Mouse (Mus musculus): ENCODE measurements around the gene Cdc27.
"Not testable (repeated sequence)": the region's sequence is repeated elsewhere in the genome, so short reads cannot be mapped to it uniquely, and the experiment has no call there.

Cdc27 gene

DNA sequence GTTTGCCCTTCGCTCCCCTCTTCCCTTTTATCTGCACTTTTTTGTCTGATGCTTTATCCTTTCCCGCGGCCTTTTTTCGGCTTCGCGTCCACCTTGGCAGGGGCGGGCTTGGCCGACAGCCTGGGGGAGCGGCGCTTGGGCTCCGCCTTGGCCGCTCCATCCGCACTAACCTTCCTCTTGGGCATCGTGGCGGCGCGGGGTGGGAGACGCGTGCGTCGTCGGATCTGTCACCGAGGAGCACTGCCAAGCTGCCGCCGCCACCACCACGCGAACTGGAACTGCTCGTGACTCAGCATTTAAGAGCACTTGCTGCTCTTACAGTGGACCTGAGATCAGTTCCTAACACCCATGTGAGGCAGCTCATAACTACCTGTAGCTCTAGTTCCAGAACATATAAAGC lies 21.0 kb upstream of the Cdc27 start:
- in situ Hi-C loops (cut with MboI, MseI) = loop anchor here (25.0 kb wide), 1 partner anchor 541 kb away; no protein-coding TSS in a partner anchor

DNA sequence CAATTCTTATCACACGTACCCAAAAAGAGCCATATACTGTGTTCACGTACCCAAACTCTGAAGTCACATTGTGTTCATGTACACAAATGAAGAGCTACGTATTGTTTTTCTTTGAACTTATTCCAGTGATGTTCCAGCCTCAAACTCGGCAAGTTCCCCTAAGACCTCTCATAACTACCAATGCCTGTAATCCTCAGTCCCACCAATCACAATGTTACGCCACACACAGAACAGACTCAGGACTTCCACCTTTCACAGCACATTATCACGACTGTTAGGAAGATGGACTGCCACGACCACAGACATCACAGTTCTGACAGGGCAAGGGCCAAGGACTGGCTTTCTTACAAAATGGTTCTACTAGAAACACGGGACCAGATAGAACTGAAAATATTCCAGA lies 20.1 kb upstream of the Cdc27 start:
- in situ Hi-C loops (cut with MboI, MseI) = loop anchor here (25.0 kb wide), 1 partner anchor 542 kb away; no protein-coding TSS in a partner anchor

DNA sequence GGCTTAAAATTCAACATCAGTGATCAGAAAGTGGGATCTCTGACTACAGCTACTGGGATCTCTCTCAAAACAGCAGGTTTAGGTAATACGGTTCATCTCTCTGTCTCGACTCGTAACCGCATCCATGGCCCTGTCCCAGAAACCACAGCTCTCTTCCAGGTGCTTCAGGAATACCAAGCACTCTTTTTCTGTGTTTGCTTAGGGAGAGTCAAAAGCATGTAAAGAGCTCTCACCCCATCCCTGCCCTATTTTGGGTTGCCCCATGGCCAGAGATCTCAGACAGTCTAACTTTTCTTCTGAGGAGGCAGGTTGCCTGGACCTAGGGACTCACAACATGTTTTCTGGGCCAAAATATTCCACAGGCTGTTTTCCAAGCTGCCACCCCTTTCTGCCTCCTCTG lies 17.9 kb upstream of the Cdc27 start:
- in situ Hi-C loops (cut with MboI, MseI) = loop anchor here (25.0 kb wide), 1 partner anchor 544 kb away; no protein-coding TSS in a partner anchor

DNA sequence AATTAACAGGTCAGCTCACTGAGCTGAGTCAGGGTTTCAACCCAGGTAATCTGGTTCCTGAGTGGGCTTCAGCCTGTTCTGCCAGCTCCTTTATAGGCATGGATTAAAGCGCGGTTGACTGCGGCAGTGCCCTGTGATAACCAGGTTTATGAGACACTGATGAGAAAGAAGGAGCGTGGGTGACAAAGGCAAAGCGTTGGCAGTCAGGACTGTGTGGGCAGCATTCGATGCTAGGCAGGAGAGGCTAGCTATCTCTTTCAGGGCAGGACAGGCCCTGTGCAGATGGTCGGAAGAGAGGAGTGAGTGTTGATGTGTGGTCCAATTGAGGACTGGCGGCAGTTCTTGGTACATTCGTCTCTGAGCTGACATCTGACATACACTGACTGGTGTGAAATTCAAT lies 17.3 kb upstream of the Cdc27 start:
- in situ Hi-C loops (cut with MboI, MseI) = loop anchor here (25.0 kb wide), 1 partner anchor 545 kb away; no protein-coding TSS in a partner anchor

DNA sequence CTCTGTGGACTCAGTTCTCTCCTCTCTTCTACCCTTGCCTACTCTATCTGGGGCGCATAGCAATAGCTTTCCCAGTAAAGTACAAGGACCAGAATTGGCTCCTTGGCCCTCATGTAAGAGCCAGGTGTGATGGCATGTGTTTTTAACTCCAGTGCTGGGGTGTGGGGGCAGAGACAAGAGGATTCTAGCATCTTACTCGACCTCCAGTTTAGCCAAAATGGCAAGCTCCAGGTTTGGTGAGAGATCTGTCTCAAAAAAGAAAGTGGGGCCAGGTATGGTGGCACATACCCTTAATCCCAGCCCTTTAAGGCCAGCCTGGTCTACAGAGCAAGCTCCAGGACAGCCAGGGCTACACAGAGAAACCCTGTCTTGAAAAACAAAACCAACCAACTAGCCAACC lies 16.4 kb upstream of the Cdc27 start:
- in situ Hi-C loops (cut with MboI, MseI) = loop anchor here (25.0 kb wide), 1 partner anchor 546 kb away; no protein-coding TSS in a partner anchor

DNA sequence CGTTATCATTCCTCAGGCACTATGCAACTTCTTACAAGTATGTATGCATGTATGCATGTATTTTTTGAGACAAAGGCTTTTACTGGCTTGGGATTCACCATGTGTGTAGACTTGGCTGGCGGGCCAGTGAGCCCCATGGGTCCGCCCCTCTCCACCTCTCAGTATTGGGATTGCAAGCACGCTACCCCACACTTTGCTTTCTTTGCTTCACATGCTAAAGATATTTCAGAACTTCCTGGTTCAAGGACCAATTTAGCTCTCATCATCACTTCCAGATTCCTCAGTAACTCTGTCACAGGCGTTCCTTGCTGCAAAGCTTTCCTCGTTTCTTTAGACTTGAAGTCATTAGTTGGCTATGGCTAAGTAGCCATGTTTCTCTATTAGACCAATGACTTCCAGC lies 15.7 kb upstream of the Cdc27 start:
- in situ Hi-C loops (cut with MboI, MseI) = loop anchor here (25.0 kb wide), 1 partner anchor 546 kb away; no protein-coding TSS in a partner anchor

DNA sequence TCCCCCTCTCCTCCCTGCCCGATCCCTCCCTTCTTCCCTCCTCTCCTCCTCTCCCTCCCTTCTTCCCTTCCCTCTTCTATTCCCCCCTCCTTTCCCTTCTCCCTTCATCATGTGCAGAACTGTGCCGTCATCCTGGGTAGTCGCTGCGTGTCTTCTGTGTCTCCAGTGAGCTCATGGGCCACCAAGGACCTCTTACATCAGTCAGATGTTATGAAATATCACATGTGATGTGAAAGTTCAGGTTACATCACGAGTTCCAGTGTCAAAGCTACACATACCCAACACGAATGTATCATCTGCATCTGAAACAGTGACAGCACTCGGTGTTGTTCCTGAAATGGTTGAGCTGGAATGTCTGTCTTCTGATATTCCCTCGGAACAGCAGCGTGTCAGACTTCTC lies 14.8 kb upstream of the Cdc27 start:
- in situ Hi-C loops (cut with MboI, MseI) = loop anchor here (25.0 kb wide), 1 partner anchor 547 kb away; no protein-coding TSS in a partner anchor

DNA sequence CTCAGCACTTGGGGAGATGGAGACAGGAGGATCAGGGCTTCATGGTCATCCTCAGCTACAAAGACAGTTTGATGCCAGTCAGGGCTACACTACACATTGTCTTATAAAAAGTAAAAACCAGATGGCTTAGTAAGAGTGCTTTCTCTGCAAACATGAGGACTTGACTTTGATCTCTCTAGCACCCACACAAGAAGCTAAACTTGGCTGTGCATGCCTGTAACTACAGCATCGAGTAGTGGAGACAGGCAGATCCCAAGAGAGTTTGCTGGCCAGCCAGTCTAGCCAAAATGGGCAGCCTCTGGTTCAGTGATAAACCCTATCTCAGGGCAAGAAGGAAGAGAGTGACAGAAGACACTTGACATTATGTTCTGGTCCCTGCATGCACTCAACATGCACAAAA lies 13.1 kb upstream of the Cdc27 start:
- in situ Hi-C loops (cut with MboI, MseI) = loop anchor here (25.0 kb wide), 1 partner anchor 549 kb away; no protein-coding TSS in a partner anchor

DNA sequence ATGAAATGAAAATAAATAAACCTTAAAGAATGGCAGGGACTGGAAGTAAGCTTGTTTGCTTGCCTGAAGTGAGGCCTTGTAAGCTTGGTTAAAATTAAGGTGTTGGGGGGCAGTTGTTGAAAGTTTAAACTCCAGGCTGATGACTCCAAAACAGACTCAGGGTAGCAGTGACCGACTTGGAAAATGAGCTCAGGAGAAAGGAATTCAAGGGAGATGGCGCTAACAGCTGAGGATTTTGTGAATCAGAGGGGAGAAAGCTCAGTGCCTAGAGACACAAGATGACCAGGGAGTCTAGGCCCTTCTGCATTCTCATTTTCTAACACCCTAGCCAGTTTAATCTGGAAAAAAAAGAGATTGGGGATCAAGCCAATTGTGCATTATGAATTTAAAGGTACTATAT lies 10.6 kb upstream of the Cdc27 start:
- in situ Hi-C loops (cut with MboI, MseI) = loop anchor here (25.0 kb wide), 1 partner anchor 551 kb away; no protein-coding TSS in a partner anchor

DNA sequence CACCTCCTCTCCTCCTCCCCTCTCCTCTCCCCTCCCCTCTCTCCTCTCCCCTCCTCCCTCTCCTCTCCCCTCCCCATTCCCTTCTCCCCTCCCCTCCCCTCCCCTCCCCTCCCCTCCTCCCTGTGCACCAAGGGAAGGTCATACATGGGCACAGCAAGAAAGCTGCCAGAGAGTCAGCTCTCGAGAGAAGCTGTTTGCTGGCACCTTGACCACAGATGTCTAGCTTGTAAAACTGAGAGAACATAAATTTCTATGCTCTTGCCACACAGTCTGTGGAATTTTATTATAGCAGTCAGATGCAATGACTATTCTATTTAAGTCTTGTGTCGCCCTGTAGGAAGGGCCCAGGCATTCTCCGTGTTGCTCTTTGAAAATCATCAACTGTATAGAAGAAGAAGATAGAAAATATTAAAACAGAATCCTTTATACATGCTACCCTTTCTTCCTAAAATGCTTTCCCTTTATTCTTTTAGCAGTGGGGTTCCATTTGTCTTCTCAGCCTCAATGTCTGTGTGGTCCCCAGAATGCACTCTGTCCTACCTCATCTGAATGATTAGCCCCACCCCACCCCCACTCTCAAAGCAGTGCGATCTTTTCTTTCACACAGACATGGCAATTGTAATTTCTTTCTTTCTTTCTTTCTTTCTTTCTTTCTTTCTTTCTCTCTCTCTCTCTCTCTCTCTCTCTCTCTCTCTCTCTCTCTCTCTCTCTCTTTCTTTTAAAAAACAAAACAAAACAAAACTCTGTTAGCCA lies 8.4 kb upstream of the Cdc27 start:
- in situ Hi-C loops (cut with MboI, MseI) = loop anchor here (25.0 kb wide), 1 partner anchor 553 kb away; no protein-coding TSS in a partner anchor

DNA sequence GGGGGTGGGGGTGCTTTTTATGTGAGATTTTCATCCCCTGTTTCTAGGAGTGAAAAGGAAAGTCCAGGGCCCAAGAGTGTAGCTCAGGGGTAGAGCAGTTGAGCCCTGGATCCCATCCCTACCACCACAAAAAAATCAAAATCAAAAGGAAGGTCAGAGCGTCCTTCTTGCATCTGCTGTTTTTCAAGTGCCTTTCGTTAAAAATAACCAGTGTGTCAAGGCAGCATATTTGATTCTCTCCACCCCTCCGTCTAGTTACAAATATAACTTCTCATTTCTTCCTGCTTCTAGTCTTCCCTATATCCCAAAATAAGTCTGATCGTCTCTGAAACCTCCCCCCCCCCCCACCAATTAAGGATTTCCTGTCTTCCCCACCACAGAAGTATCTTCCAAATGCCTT lies 7.6 kb upstream of the Cdc27 start:
- in situ Hi-C loops (cut with MboI, MseI) = loop anchor here (25.0 kb wide), 1 partner anchor 554 kb away; no protein-coding TSS in a partner anchor

DNA sequence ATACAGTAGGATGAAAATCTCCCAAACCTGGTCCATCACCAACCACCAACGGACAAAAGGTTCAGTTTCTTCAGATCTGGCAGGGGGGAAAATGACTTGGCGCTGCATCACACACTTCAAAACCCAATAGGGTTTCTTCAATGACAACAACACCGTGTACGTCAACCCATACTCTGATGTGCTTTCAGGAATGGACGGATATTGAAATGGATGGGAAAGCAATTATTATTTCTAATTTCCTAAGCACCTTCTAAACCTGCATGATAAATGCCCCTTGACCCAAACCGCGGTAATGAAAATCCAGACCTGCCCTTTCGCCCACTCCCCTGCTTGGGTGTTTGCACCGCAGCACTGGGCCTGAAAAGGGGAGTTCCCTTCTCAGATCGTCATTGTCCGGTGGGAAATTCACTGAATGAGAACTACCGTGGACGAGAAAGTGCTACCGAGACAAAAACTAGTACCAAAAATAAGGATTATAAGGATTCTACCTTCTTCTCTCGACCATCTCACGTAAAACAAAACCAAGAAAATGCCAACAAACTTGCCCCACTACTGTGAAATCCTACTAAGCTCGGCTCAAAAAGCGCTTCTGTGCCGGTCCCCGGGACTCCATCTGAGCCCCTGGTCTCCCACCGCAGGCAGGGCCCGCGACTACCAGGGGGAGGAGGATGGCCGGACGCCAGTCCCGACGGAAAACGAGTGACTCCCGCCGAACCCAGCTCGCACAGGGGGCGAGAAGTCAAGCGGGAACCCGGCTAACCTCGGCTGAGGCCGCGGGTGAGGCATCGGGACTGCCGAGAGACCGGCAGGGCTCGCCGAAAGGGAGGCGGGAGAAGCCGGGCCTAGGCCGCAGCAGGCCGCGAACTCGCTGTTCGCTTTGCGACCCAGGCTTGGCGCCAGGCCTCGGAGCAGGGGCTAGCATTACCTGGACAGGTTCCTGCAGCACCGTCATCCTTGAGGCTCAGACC lies 698 bp downstream of the Cdc27 start:
- in situ Hi-C loops (cut with MboI, MseI) = loop anchor here (25.0 kb wide), 1 partner anchor 563 kb away; no protein-coding TSS in a partner anchor

DNA sequence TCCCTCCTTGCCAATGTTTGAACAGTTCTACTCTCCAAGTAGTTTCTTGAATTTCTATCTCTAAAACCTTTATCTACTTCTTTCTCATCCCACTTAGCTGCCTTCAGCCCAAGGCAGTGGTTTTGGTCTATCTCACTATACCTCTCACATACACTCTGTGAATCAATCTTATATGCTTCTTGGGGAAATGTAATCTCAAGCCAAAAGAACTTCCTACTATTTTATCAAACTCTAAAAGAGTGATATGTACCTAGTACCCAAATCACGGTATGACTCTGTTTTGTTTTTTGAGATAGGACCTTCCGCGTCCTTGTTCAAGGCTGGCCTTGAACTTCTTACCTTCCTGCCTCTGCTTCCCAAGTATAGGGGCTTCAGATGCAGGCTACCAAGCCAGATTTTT lies 2.9 kb downstream of the Cdc27 start:
- in situ Hi-C loops (cut with MboI, MseI) = no loop called here

DNA sequence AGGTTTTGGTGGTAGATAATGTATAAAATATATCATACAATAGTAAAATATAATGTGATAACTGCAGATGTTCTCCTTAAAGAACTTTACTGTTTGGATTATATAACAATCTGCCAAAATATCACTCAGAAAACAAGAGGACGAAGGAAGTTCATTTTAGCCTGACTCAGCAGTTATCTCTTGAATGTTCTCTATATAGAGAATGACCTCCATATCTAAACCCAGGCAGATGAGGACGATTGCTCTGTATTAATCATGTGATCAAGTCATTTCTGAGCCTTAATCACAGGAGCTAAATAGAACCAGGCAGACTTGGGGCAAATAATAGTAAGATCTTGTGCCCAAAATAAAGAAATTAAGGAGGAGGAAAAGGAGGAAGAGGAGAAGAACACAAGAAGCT lies 5.9 kb downstream of the Cdc27 start:
- in situ Hi-C loops (cut with MboI, MseI) = no loop called here

DNA sequence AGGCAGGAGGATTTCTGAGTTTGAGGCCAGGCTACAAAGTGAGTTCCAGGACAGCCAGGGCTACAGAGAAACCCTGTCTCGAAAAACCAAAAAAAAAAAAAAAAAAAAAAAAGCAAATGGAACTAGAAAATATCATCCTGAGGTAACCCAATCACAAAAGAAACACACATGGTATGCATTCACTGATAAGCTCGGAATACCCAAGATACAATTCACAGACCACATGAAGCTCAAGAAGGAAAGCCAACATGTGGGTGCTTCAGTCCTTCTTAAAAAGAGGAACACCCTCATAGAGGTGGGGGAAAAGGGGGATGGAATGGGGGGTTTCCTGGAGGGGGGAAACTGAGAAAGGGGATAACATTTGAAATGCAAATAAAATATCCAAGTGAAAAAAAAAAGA lies 7.1 kb downstream of the Cdc27 start:
- in situ Hi-C loops (cut with MboI, MseI) = not testable (repeated sequence)

DNA sequence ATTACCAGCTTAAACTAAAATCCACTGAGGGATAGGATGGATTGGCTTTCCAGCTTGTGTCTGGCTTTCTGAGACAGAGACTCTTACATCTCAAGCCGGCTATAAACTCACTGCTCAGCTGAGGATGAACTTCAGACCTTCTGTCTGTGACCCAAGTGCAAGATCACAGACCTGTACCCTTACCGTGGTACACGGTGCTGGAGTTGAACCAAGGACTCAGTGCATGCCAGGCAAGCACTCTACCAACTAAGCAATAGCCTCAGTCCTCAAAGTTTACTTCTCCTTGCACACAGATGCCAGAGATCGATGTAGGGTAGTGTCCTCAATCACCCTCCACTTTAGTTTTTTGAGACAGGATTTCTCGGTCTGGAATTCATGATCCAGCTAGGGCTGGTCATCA lies 10.6 kb downstream of the Cdc27 start:
- in situ Hi-C loops (cut with MboI, MseI) = no loop called here

DNA sequence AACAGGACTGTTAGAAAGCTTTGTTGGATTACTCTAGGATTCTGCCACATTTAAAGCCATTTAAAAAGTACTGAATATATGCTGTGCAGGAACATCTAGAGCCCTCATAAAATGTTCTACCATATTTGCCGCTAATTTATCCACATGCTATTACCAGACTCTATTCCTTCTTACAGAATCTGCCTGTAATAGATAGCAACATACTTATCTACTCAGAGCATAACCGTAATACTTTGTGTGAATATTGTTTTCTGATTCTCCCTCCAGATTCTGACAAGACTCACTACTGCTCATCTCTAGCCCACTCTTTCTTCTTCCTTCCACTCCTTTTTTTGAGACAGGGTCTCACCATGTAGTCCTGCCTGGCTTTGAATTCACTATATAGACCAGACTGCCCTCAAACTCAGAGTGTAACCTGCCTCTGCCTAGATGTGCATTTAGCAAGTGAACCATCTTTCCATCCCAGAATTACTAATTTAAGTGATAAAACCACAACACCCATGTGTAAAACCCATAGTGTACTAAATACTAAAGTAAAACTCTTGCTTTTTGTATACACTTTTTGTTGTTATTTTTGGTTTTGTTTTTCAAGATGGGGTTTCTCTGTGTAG lies 12.4 kb downstream of the Cdc27 start:
- in situ Hi-C loops (cut with MboI, MseI) = no loop called here

DNA sequence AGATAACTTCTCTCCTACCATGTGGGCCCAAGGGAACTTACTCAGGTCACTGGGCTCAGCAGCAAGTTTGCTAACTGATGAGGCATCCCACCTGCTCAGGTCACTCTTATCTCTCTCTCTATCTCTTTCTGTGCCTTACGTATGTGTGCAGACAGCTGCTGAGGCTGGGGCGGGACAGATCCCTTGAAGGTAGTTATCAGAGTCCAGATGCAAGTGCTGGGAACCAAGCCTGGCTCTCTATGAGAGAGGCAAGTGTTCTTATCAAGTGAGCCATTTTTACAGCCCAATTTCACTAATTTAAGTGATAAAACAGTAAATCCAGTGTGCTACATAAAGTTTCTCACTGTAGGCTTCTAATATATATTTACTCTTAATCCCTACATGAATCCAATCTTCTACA lies 13.6 kb downstream of the Cdc27 start:
- in situ Hi-C loops (cut with MboI, MseI) = no loop called here

DNA sequence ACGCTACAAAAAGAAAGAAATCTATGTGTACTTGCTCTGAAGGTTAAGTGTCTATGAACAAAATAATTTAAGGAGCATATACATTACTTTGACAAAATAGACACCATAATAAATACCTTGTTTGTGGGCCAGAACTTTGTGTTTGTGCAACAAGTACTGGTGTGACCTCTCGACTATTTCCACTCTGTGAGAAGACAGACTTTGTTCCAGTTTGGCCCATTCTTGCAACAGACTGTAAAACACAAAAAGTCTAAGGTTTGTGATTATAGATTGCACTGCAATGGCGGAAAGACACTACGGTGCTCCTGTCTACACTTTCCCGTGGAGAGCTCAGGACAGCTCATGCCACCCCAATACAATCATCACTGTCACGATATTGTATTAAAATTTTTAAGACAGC lies 24.5 kb downstream of the Cdc27 start:
- in situ Hi-C loops (cut with MboI, MseI) = no loop called here

DNA sequence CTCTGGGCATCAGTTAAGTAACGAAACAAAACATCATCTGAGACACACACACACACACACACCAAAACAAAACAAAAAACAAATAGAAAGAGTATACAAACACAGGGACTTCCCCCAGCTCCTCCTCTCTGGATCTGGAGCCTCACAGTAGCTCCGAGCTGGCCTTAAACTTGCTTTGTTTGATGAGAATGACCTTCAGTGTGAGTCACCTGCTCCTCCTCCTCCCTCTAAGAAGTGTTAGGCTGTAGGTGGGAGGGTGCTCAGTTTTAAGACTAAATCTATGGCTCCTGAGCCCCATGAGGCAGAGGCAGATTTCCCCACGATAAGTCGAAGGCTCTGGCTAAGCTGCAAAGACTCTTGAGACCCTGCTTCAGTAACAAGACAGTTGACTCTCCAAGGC lies 38.0 kb downstream of the Cdc27 start:
- in situ Hi-C loops (cut with MboI, MseI) = loop anchor here (10.0 kb wide), 1 partner anchor 938 kb away; no protein-coding TSS in a partner anchor

DNA sequence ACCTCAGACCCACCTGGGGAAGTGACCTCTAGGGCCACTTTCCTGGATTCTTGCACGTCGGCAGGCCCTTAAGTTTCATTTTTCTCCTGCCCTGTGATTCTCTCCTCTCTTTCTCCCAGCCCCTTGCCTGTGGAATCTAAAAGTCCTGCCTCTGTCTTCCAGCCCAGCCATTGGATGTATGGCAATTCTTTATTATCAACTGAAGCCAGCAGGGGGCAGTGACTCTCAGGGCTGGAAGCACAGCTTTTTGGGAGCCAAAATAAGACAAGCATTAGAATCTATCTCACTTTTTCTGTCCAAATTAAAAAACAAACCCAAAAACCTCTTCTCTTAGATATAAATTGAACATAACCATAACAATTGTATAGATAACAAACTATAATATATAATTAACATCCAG lies 39.8 kb downstream of the Cdc27 start:
- in situ Hi-C loops (cut with MboI, MseI) = loop anchor here (10.0 kb wide), 1 partner anchor 936 kb away; no protein-coding TSS in a partner anchor
